Mouse (Mus musculus) G1E (cell line): ENCODE data around the gene Tmem238l. TPM values are rescaled to one million over a fixed set of nuclear protein-coding genes. Genes with fewer than 3 reads are reported as not detected.

Experiments used
- ATAC-seq: 2 replicates; pipeline ENCODE4 v1.8.0; 2016; ENCODE audit warnings: mild to moderate bottlenecking; ENCODE audit not compliant: insufficient number of reproducible peaks, poor library complexity, low FRiP score, severe bottlenecking; ENCODE audit errors: extremely low read depth
- DNase-seq: peaks from one replicate; pipeline ENCODE4 v3.0.0; 2012; ENCODE audit warnings: low spot score
- H3K27me3 ChIP-seq: 2 replicates; pipeline ENCODE4 v1.6.1; 2012; ENCODE audit warnings: mild to moderate bottlenecking, low read length, inconsistent platforms; ENCODE audit not compliant: insufficient read depth
- H3K36me3 ChIP-seq: replicated peaks from 2 replicates; pipeline ENCODE3; 2012; ENCODE audit warnings: mild to moderate bottlenecking, inconsistent platforms
- H3K4me1 ChIP-seq: 2 replicates; pipeline ENCODE4 v1.6.1; 2012; ENCODE audit warnings: low read depth, low read length, inconsistent platforms, mixed read lengths; ENCODE audit not compliant: insufficient read depth
- H3K4me3 ChIP-seq: 2 replicates; pipeline ENCODE4 v1.5.1; 2012; ENCODE audit warnings: low read depth, mild to moderate bottlenecking, inconsistent platforms, low read length, moderate library complexity, mixed read lengths
- H3K9me3 ChIP-seq: replicated peaks from 2 replicates; pipeline ENCODE4 v1.6.1; 2012; ENCODE audit warnings: inconsistent platforms
- CTCF ChIP-seq: IDR thresholded peaks from 2 replicates; pipeline ENCODE4 v1.5.1; 2012; ENCODE audit warnings: low read depth, low read length, inconsistent platforms, mixed read lengths
- GATA1 ChIP-seq: IDR thresholded peaks from 2 replicates; pipeline ENCODE4 v1.6.1; 2012; ENCODE audit warnings: borderline replicate concordance, low read length, inconsistent platforms, mixed read lengths
- GATA2 ChIP-seq: IDR thresholded peaks from 2 replicates; pipeline ENCODE4 v1.6.1; 2012; ENCODE audit warnings: low read depth, low read length, inconsistent platforms, borderline replicate concordance
- POLR2AphosphoS5 ChIP-seq: IDR thresholded peaks from 2 replicates; pipeline ENCODE4 v1.6.1; 2012; ENCODE audit warnings: low read depth, low read length, inconsistent platforms; ENCODE audit not compliant: insufficient replicate concordance
- TAL1 ChIP-seq: conservative IDR thresholded peaks from 2 replicates; pipeline ENCODE4 v1.6.1; 2012; ENCODE audit warnings: low read depth, low read length, inconsistent platforms, mixed read lengths
- polyA plus RNA-seq: library from polyadenylated mRNA; stranded (reverse); fragments of >175 nt; gene quantifications from 2 replicates; pipeline ENCODE4 v1.2.3, GENCODE M21; 2012
- total RNA-seq, 2 experiments: library from RNA; stranded (forward) in 1 of 2; stranded (reverse) in 1 of 2; fragments of 200-1000 nt in 1 of 2; fragments of >200 nt in 1 of 2; fragmentation: Nextera tagmentation in 1 of 2; gene quantifications; 2 replicates each; pipeline ENCODE4 v1.2.3; 2014 to 2017

Gene Tmem238l
- total and polyA plus RNA-seq, 3 experiments: not detected

- no peak overlapping the region for H3K4me3 ChIP-seq
- H3K36me3 ChIP-seq: no peaks in the 10 kb centered on the region
- no peaks in the 10 kb centered on the region for H3K4me1 ChIP-seq
- no peaks in the 10 kb centered on the region for H3K27me3 ChIP-seq
- ATAC-seq: no peak
- no peak for TF ChIP-seq GATA1
- no peak for TF ChIP-seq TAL1
- TF ChIP-seq POLR2AphosphoS5: no peak
- no peak for TF ChIP-seq CTCF
- TF ChIP-seq GATA2: no peak
- no peak for DNase-seq
- no peaks in the 10 kb centered on the region for H3K9me3 ChIP-seq
Measured at GRCm38 (mm10) chr11:67002911-67003310, 46.5 kb downstream of the Tmem238l start.

GRCm38 (mm10) chr11:67007961-67008360 lies 51.5 kb downstream of the Tmem238l start:
- ATAC-seq (no peak), DNase-seq (no peak)
- Histone ChIP-seq H3K4me1 (no peaks in the 10 kb centered on the region), H3K9me3 (no peaks in the 10 kb centered on the region), H3K27me3 (no peaks in the 10 kb centered on the region), H3K4me3 (no peak overlapping the region), H3K36me3 (no peaks in the 10 kb centered on the region)
- TF ChIP-seq TAL1 (no peak), CTCF (no peak), GATA2 (no peak), POLR2AphosphoS5 (no peak), GATA1 (no peak)

DNA sequence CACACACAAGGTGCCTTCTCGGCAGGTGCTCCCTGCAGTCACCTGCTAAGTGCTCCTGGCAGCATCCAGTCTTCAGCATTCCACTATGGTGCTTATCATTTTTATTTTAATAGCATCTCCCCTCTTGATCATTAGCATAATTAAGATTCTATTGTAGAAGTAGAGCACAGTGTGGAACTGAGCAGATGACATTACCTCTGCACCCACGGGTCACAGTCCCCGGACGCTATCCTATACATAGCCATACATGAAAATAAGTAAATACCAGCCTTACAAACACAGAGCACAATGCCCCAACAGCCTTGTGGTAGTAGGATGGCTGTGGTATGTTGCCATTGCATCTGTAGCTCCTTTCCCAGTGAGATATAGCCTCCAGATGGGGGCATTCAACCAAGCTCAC lies 52.1 kb downstream of the Tmem238l start:
- Histone ChIP-seq H3K9me3 (no peaks in the 10 kb centered on the region), H3K27me3 (no peaks in the 10 kb centered on the region), H3K4me3 (no peak overlapping the region), H3K36me3 (no peaks in the 10 kb centered on the region), H3K4me1 (no peaks in the 10 kb centered on the region)
- no peak for DNase-seq
- no peak for ATAC-seq
- TF ChIP-seq CTCF (no peak), TAL1 (no peak), GATA1 (no peak), POLR2AphosphoS5 (no peak), GATA2 (no peak)

DNA sequence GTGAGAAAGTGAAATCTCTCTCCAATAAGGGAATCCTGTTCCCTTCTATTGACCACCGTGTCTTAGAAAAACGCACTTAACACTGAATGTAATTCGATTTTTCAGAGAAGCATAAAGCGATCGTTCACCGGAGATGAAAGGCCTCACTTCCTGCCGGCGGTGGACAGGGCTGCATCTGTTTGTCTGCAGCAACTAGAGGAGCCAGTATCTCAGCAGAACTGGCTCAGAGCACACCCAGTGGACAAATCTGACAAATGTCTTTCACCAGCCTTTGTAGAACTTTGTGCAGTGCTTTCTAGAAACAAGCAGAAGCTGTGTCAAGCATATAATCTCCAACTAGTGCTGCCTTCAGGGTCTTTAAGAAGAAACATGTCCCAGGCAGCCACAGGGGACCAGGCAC lies 54.0 kb downstream of the Tmem238l start:
- Histone ChIP-seq H3K27me3 (no peaks in the 10 kb centered on the region), H3K4me1 (no peaks in the 10 kb centered on the region), H3K9me3 (no peaks in the 10 kb centered on the region), H3K36me3 (no peaks in the 10 kb centered on the region), H3K4me3 (no peak overlapping the region)
- no peak for ATAC-seq
- no peak for DNase-seq
- no peak for TF ChIP-seq GATA1
- TF ChIP-seq POLR2AphosphoS5: no peak
- TF ChIP-seq TAL1: no peak
- no peak for TF ChIP-seq GATA2
- TF ChIP-seq CTCF: no peak

- Histone ChIP-seq H3K27me3 (no peaks in the 10 kb centered on the region), H3K36me3 (no peaks in the 10 kb centered on the region), H3K9me3 (no peaks in the 10 kb centered on the region)
Measured at GRCm38 (mm10) chr11:67011635-67012034, 55.2 kb downstream of the Tmem238l start.

More at GRCm38 (mm10) chr11:67011635-67012034, 55.2 kb downstream of the Tmem238l start:
- Histone ChIP-seq H3K4me1 (no peaks in the 10 kb centered on the region), H3K4me3 (no peak overlapping the region)
- no peak for DNase-seq
- TF ChIP-seq GATA1 (no peak), TAL1 (no peak), GATA2 (no peak), POLR2AphosphoS5 (no peak), CTCF (no peak)
- ATAC-seq: no peak

Other genes with a start within 250 kb of the Tmem238l start
- not detected in 2 replicates for gene Pirt, start 44.7 kb upstream of the Tmem238l start, total RNA-seq (2014; fragmentation: Nextera tagmentation)
- 0.05 TPM in 1 of 2 replicates, not detected in the other for gene Pirt, start 44.7 kb upstream of the Tmem238l start, total RNA-seq (2017)
- gene Pirt, start 44.7 kb upstream of the Tmem238l start, polyA plus RNA-seq: not detected in 2 replicates
- gene Tmem220, start 68.5 kb downstream of the Tmem238l start, total RNA-seq (2014; fragmentation: Nextera tagmentation): 3.4 and 6.4 TPM in 2 replicates
- gene Tmem220, start 68.5 kb downstream of the Tmem238l start, total RNA-seq (2017): 0.76 and 2.5 TPM in 2 replicates
- 0.08 and 0.11 TPM in 2 replicates for gene Tmem220, start 68.5 kb downstream of the Tmem238l start, polyA plus RNA-seq
- 13.3 and 26.6 TPM in 2 replicates for gene Adprm, start 96.0 kb downstream of the Tmem238l start, total RNA-seq (2014; fragmentation: Nextera tagmentation)
- gene Adprm, start 96.0 kb downstream of the Tmem238l start, total RNA-seq (2017): 23.9 and 25.7 TPM in 2 replicates
- 0.40 and 1.0 TPM in 2 replicates for gene Adprm, start 96.0 kb downstream of the Tmem238l start, polyA plus RNA-seq
- gene Sco1, start 96.0 kb downstream of the Tmem238l start, total RNA-seq (2014; fragmentation: Nextera tagmentation): 13.5 and 14.7 TPM in 2 replicates
- gene Sco1, start 96.0 kb downstream of the Tmem238l start, total RNA-seq (2017): 22.2 and 23.2 TPM in 2 replicates
- 3.5 and 4.0 TPM in 2 replicates for gene Sco1, start 96.0 kb downstream of the Tmem238l start, polyA plus RNA-seq
- gene Myh3, start 121.7 kb downstream of the Tmem238l start, total RNA-seq (2014; fragmentation: Nextera tagmentation): not detected in 2 replicates
- gene Myh3, start 121.7 kb downstream of the Tmem238l start, total RNA-seq (2017): not detected in 2 replicates
- gene Myh3, start 121.7 kb downstream of the Tmem238l start, polyA plus RNA-seq: not detected in 2 replicates
- gene Myh2, start 214.4 kb downstream of the Tmem238l start, total RNA-seq (2014; fragmentation: Nextera tagmentation): not detected in 2 replicates
- gene Myh2, start 214.4 kb downstream of the Tmem238l start, total RNA-seq (2017): 0.05 TPM in 1 of 2 replicates, not detected in the other
- not detected in 2 replicates for gene Myh2, start 214.4 kb downstream of the Tmem238l start, polyA plus RNA-seq
- gene Myh1, start 243.4 kb downstream of the Tmem238l start, total RNA-seq (2014; fragmentation: Nextera tagmentation): not detected in 2 replicates
- under 0.01 TPM in 1 of 2 replicates, not detected in the other for gene Myh1, start 243.4 kb downstream of the Tmem238l start, total RNA-seq (2017)
- gene Myh1, start 243.4 kb downstream of the Tmem238l start, polyA plus RNA-seq: not detected in 2 replicates